Mouse (Mus musculus): ENCODE measurements at regions not wholly inside any gene's neighbourhood (a gene's known extent, or its start where the extent isn't known, plus 50 kb on each side); places are given as distances from the start of the nearest gene placed in this dataset.
A peak's percentile ranks its signal among the peaks of the same experiment; 100 is the strongest.

DNA sequence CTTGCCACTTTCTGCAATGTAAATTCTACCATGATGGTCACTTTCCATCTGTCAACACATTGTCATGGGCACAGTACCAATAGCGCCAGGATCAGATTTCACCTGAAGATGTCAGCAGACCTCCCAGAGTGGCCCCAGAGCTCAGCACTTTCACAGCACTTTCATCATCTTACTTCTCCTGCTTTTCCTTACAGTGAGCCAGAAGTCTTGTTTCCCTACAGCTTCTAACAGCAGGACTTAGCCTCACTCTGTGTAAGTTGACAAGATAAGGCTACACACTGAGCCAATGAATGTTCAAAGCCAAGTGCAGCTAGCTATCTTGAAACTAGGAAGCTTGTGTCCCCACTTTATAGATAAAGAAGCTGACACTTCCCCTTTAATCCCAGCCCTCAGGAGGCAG is 104.8 kb upstream of the Jade1 start:
- no peaks in the 10 kb centered on the region for H3K36me3 ChIP-seq (replicated peaks in 1 of 2; ENCODE audit: control insufficient read depth in 1 of 2, insufficient read depth in 1 of 2, low read length in 1 of 2)
- H3K4me3 ChIP-seq (replicated peaks in 1 of 3; ENCODE audit: low read depth in 2 of 3, low read length in 2 of 3, poor library complexity in 1 of 3) = no peak overlapping the region
- no peak for DNase-seq (ENCODE audit: extremely low read depth)
- no peak for TF ChIP-seq TCF12 (IDR thresholded peaks at IDR 0.05; ENCODE audit: low read depth, low read length)
- no peak; the same call in 1 of the 2 replicates for TF ChIP-seq RAD21 (IDR thresholded peaks at IDR 0.05; ENCODE audit: low read depth, low read length)
- TF ChIP-seq CTCF (conservative IDR thresholded peaks at IDR 0.05 in 1 of 2, IDR thresholded peaks at IDR 0.05 in 1 of 2; ENCODE audit: low read depth in 2 of 2, low read length in 2 of 2) = peak in 1 of 2 experiments; percentile 11; a peak in 1 of 4 replicates
- TF ChIP-seq JUN (IDR thresholded peaks at IDR 0.05; ENCODE audit: insufficient read depth, low read depth, low read length) = no peak
- no peak for TF ChIP-seq IRF4 (IDR thresholded peaks at IDR 0.05; ENCODE audit: low read depth, low read length)
- TF ChIP-seq USF1 (IDR thresholded peaks at IDR 0.05; ENCODE audit: low read depth, low read length) = no peak
- no peak for TF ChIP-seq KAT2A (IDR thresholded peaks at IDR 0.05; ENCODE audit: insufficient replicate concordance, low read length)
- dilution Hi-C loops (cut with MboI; ENCODE audit: extremely low pct_ligation_motif_present, extremely low pct_unique_long_range_greater_than_20kb, low sequenced_read_pairs) (no loop called here), in situ Hi-C loops (cut with MboI; ENCODE audit: low pct_ligation_motif_present, low pct_unique_long_range_greater_than_20kb, low sequenced_read_pairs) (no loop called here)
- no peak overlapping the region for H3K4me2 ChIP-seq (ENCODE audit: insufficient read depth, low read depth, poor library complexity, severe bottlenecking)
- H3K79me2 ChIP-seq (replicated peaks; ENCODE audit: control insufficient read depth, extremely low read depth, insufficient read depth, poor library complexity, severe bottlenecking) = no peaks in the 10 kb centered on the region
- no peaks in the 10 kb centered on the region for H3K27me3 ChIP-seq (replicated peaks)
- H3K27ac ChIP-seq (ENCODE audit: insufficient read depth, low read depth) = no peak overlapping the region
- no peaks in the 10 kb centered on the region for H3K4me1 ChIP-seq (ENCODE audit: control insufficient read depth in 1 of 2, insufficient read depth in 2 of 2)
- H3K9me3 ChIP-seq (replicated peaks; ENCODE audit: low read length) = no peaks in the 10 kb centered on the region
- no peak overlapping the region for H3K9ac ChIP-seq (ENCODE audit: insufficient read depth, low read depth)

DNA sequence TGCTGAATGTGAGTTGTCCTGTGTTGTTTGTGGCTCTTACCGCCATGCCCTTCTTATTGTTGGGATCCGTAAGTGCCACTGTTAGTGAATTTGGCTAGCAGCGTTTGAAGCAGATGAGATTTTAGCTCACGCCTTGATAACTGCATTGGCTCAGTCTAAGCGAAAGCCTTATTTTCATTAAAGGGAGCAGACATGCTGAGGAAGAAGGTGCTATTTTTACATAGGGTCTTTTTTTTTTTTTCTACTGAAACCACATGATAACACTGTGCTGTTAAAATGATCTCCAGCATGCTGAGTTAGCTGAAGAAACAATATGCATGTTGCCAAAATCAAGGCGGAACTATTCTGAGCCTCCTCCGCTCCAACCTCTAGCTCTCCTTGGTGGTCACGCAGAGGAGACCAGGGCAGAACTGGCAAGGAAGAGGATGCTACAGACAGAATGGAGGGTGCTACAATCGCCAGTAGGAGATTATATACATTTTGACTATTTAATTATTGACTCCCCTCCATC is 111.2 kb upstream of the Jade1 start:
- Histone ChIP-seq H3K9ac (ENCODE audit: insufficient read depth, low read depth) (no peak overlapping the region), H3K4me1 (ENCODE audit: control insufficient read depth in 1 of 2, insufficient read depth in 2 of 2) (0 out of 4 replicates have a peak, but pooled peaks cover 0 to 3% of the 10 kb centered on the region in 2 experiments), H3K79me2 (replicated peaks; ENCODE audit: control insufficient read depth, extremely low read depth, insufficient read depth, poor library complexity, severe bottlenecking) (no peaks in the 10 kb centered on the region), H3K4me3 (replicated peaks in 1 of 3; ENCODE audit: low read depth in 2 of 3, low read length in 2 of 3, poor library complexity in 1 of 3) (no peak overlapping the region), H3K4me2 (ENCODE audit: insufficient read depth, low read depth, poor library complexity, severe bottlenecking) (no peak overlapping the region), H3K27me3 (replicated peaks) (no peaks in the 10 kb centered on the region), H3K9me3 (replicated peaks; ENCODE audit: low read length) (no peaks in the 10 kb centered on the region), H3K36me3 (replicated peaks in 1 of 2; ENCODE audit: control insufficient read depth in 1 of 2, insufficient read depth in 1 of 2, low read length in 1 of 2) (no peaks in the 10 kb centered on the region), H3K27ac (ENCODE audit: insufficient read depth, low read depth) (no peak overlapping the region)
- no peak for DNase-seq (ENCODE audit: extremely low read depth)
- in situ Hi-C loops (cut with MboI; ENCODE audit: low pct_ligation_motif_present, low pct_unique_long_range_greater_than_20kb, low sequenced_read_pairs) (no loop called here), dilution Hi-C loops (cut with MboI; ENCODE audit: extremely low pct_ligation_motif_present, extremely low pct_unique_long_range_greater_than_20kb, low sequenced_read_pairs) (no loop called here)
- TF ChIP-seq HCFC1 (IDR thresholded peaks at IDR 0.05; ENCODE audit: low read depth, low read length) = no peak
- no peak for TF ChIP-seq USF2 (conservative IDR thresholded peaks at IDR 0.05; ENCODE audit: low read depth, low read length)
- no peak for TF ChIP-seq E2F4 (IDR thresholded peaks at IDR 0.05; ENCODE audit: insufficient replicate concordance, low read depth, low read length)
- no peak for TF ChIP-seq RCOR1 (conservative IDR thresholded peaks at IDR 0.05; ENCODE audit: low read depth, low read length)

GRCm38 (mm10) chr3:41436238-41436637 is 119.3 kb upstream of the Jade1 start:
- dilution Hi-C loops (cut with MboI; ENCODE audit: extremely low pct_ligation_motif_present, extremely low pct_unique_long_range_greater_than_20kb, low sequenced_read_pairs) (no loop called here), in situ Hi-C loops (cut with MboI; ENCODE audit: low pct_ligation_motif_present, low pct_unique_long_range_greater_than_20kb, low sequenced_read_pairs) (no loop called here)
- H3K27me3 ChIP-seq (replicated peaks) = no peaks in the 10 kb centered on the region
- no peaks in the 10 kb centered on the region for H3K79me2 ChIP-seq (replicated peaks; ENCODE audit: control insufficient read depth, extremely low read depth, insufficient read depth, poor library complexity, severe bottlenecking)
- H3K9me3 ChIP-seq (replicated peaks; ENCODE audit: low read length) = no peaks in the 10 kb centered on the region
- no peaks in the 10 kb centered on the region for H3K4me1 ChIP-seq (ENCODE audit: control insufficient read depth in 1 of 2, insufficient read depth in 2 of 2)
- H3K9ac ChIP-seq (ENCODE audit: insufficient read depth, low read depth) = no peak overlapping the region
- DNase-seq (ENCODE audit: extremely low read depth) = no peak
- H3K27ac ChIP-seq (ENCODE audit: insufficient read depth, low read depth) = no peak overlapping the region
- TF ChIP-seq POLR2AphosphoS2 (IDR thresholded peaks at IDR 0.05; ENCODE audit: low read depth, low read length) (no peak), ETS1 (conservative IDR thresholded peaks at IDR 0.05; ENCODE audit: low read depth, low read length) (no peak), BHLHE40 (IDR thresholded peaks at IDR 0.05; ENCODE audit: low read depth, low read length) (no peak), EP300 (IDR thresholded peaks at IDR 0.05; ENCODE audit: low read length) (no peak), MEF2A (IDR thresholded peaks at IDR 0.05; ENCODE audit: borderline replicate concordance, low read depth, low read length) (no peak), MYC (IDR thresholded peaks at IDR 0.05; ENCODE audit: low read depth, low read length) (no peak), SIN3A (IDR thresholded peaks at IDR 0.05; ENCODE audit: low read length) (no peak), CHD1 (IDR thresholded peaks at IDR 0.05; ENCODE audit: low read depth, low read length) (no peak), E2F4 (IDR thresholded peaks at IDR 0.05; ENCODE audit: insufficient replicate concordance, low read depth, low read length) (no peak), RAD21 (IDR thresholded peaks at IDR 0.05; ENCODE audit: low read depth, low read length) (no peak), TCF12 (IDR thresholded peaks at IDR 0.05; ENCODE audit: low read depth, low read length) (no peak), TBP (conservative IDR thresholded peaks at IDR 0.05; ENCODE audit: low read depth, low read length) (no peak), RCOR1 (conservative IDR thresholded peaks at IDR 0.05; ENCODE audit: low read depth, low read length) (no peak), KAT2A (IDR thresholded peaks at IDR 0.05; ENCODE audit: insufficient replicate concordance, low read length) (no peak), NELFE (IDR thresholded peaks at IDR 0.05; ENCODE audit: low read depth, low read length) (no peak)
- no peak overlapping the region for H3K4me2 ChIP-seq (ENCODE audit: insufficient read depth, low read depth, poor library complexity, severe bottlenecking)
- no peak overlapping the region for H3K4me3 ChIP-seq (replicated peaks in 1 of 3; ENCODE audit: low read depth in 2 of 3, low read length in 2 of 3, poor library complexity in 1 of 3)
- no peaks in the 10 kb centered on the region for H3K36me3 ChIP-seq (replicated peaks in 1 of 2; ENCODE audit: control insufficient read depth in 1 of 2, insufficient read depth in 1 of 2, low read length in 1 of 2)

Data from CH12.LX (cell line).